Mouse (Mus musculus): Measurements from ENCODE around the gene Tns1. TPM values are rescaled to one million over a fixed set of nuclear protein-coding genes. Genes with fewer than 3 reads are reported as not detected.

Tns1 gene
- polyA plus RNA-seq, 1 experiment from 2014 or later: 44.4 TPM

DNA sequence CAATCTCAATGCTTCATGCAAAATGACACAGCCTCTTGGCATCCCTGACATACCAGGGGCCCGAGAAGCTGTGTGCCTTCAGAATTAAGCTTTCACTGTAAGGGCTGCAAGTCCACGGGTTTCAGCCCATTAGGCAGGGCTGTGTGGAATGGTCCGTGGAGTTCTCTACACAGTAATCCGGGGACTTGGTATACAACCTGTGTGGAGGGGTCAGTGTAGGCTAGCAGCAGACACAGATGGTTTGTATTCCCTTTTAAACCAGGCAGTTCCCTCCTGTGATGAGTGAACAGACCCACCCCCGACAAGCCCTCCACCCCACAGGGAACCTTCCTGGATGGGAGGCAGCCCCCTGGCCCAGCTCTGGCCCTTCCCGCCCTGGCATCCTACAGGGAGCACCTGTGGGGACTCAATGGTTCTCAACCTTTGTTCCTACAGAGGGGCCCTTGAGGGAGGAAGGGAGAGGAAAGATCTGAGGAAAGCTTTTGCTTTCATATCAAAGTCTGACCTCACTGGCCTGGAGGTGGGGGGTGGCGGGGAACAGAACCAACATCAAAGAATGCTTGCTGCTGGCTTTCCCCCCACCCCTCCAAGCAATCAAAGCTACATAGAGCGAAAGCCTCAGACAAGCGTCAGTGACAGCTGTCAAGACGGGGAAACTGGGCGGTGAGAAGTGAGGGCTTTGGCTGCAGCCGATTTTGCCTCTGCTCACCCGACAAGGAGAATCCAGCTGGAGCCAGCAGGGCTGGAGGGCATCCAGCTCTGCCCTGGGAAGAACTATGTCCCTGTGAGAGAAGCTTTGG is 155.3 kb downstream of the Tns1 start:
- Histone ChIP-seq H3K9ac (peak overlapping the region; percentile 13; the same call in 1 of the 2 replicates), H3K4me1 (peaks cover 62% of the 10 kb centered on the region)

GRCm38 (mm10) chr1:73966411-73967238 is 157.6 kb downstream of the Tns1 start:
- H3K4me2 ChIP-seq (replicated peaks): no peak overlapping the region
- H3K4me1 ChIP-seq: peaks cover 77% of the 10 kb centered on the region
- no peaks in the 10 kb centered on the region for H3K9me3 ChIP-seq
- H3K9ac ChIP-seq: no peak overlapping the region
- H3K27ac ChIP-seq: no peak overlapping the region
- WGBS: 60% methylated on average over 12 of the region's 12 CpGs
- H3K36me3 ChIP-seq: peaks cover 20% of the 10 kb centered on the region
- H3K27me3 ChIP-seq: no peaks in the 10 kb centered on the region
- no peak for ATAC-seq (ENCODE audit: low FRiP score, low read depth)
- no peak overlapping the region for H3K4me3 ChIP-seq

More for the DNA sequence above, 155.3 kb downstream of the Tns1 start:
- Histone ChIP-seq H3K27ac (peak overlapping the region; percentile 28; the same call in 1 of the 2 replicates), H3K9me3 (no peaks in the 10 kb centered on the region), H3K4me2 (replicated peaks) (no peak overlapping the region; the same call in 1 of the 2 replicates), H3K4me3 (no peak overlapping the region), H3K27me3 (no peaks in the 10 kb centered on the region), H3K36me3 (peaks cover 34% of the 10 kb centered on the region)
- WGBS: 13% methylated on average over 13 of the region's 13 CpGs
- ATAC-seq (ENCODE audit: low FRiP score, low read depth): no peak

DNA sequence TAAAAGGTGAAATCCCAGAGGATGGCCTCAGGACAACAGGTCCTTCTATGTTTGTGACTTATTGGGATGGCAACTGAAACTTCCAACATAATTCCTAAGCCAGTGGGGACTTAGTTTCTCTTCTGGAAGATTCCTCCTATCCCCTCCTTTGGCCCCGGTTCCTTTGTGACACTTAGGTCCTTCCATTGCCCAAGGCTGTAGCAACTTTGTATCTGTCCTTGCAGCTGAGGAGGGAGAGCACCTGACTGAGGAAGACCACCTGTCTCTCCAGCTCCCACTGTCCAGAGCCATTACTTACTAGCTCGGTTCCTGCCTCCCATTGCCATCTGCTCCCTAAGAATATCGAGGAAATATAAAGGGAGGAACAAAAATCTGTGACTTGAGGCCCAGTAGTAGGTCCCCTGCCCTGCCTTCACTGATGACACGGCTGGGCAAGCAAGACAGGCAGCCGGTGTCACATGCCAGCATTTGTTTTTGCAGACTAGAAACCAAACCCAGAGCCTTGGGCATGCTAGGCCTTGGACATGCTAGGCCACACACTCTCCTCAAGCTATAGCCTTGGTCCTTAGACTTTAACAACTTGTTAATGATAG is 160.0 kb downstream of the Tns1 start:
- no peak for ATAC-seq (ENCODE audit: low FRiP score, low read depth)
- no peak overlapping the region for H3K4me3 ChIP-seq
- H3K4me2 ChIP-seq (replicated peaks): peak overlapping the region; percentile 57
- H3K27me3 ChIP-seq: no peaks in the 10 kb centered on the region
- 81% methylated on average over 5 of the region's 5 CpGs for WGBS
- 0 out of 2 replicates have a peak overlapping the region, but pooled peaks have one; percentile 5 for H3K9ac ChIP-seq
- no peaks in the 10 kb centered on the region for H3K9me3 ChIP-seq
- peak overlapping the region; percentile 97 for H3K27ac ChIP-seq
- H3K36me3 ChIP-seq: peaks cover 20% of the 10 kb centered on the region
- peaks cover 63% of the 10 kb centered on the region for H3K4me1 ChIP-seq

DNA sequence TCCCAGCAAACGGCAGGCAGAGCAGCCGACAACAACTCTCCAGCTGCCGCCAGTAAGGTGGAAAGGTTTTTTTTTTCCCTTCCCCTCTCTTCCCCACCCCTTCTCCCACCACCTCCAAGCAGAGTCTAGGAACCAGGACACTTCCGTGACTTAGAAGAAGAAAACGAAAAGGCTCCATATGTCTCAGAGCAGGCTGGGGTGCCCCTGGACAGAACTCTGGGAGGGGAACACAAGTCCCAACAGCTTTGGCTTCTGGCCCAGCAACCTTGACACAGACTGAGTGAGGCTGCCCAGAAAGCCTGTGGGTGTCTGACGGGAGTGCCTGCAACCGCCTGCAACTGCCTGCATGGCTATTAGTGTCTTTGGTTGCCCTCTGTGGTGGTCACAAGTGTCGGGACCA is 160.6 kb downstream of the Tns1 start:
- H3K4me1 ChIP-seq: peaks cover 60% of the 10 kb centered on the region
- peak overlapping the region; percentile 57 for H3K4me2 ChIP-seq (replicated peaks)
- H3K27me3 ChIP-seq: no peaks in the 10 kb centered on the region
- no peaks in the 10 kb centered on the region for H3K9me3 ChIP-seq
- H3K36me3 ChIP-seq: peaks cover 18% of the 10 kb centered on the region
- no peak overlapping the region for H3K4me3 ChIP-seq
- H3K9ac ChIP-seq: 0 out of 2 replicates have a peak overlapping the region, but pooled peaks have one; percentile 5
- H3K27ac ChIP-seq: peak overlapping the region; percentile 97
- no peak for ATAC-seq (ENCODE audit: low FRiP score, low read depth)
- WGBS: 14% methylated on average over 8 of the region's 8 CpGs

- Histone ChIP-seq H3K4me1 (peaks cover 61% of the 10 kb centered on the region), H3K4me3 (peak overlapping the region; percentile 25), H3K9ac (peak overlapping the region; percentile 51; the same call in 1 of the 2 replicates), H3K4me2 (replicated peaks) (peak overlapping the region; percentile 57), H3K9me3 (no peaks in the 10 kb centered on the region), H3K27me3 (no peaks in the 10 kb centered on the region), H3K36me3 (peaks cover 13% of the 10 kb centered on the region; the same call in 1 of the 2 replicates), H3K27ac (peak overlapping the region; percentile 97)
- peak; percentile 88 for ATAC-seq (ENCODE audit: low FRiP score, low read depth)
- WGBS: 12% methylated on average over 11 of the region's 12 CpGs
These were observed 161.4 kb downstream of the Tns1 start for GRCm38 (mm10) chr1:73962668-73963371.

DNA sequence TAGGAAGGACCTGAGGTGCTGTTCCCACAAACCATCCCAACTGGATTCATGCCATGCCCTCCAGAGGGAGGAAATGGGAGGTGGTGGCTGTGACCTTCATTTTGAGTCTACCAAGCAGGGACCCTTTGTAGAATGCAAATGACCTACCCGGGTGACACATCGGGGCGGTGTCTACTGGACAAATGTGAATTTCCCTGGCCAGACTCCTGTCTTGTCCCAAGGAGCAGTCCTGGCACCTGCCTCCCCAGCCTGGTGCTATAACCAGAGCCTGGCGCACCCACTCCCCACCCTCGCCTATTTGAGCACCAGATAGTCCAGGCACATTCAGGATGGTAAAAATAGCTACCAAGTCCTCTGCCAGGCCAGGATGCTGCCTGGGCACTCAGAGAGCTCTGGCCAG is 162.2 kb downstream of the Tns1 start:
- Histone ChIP-seq H3K9ac (no peak overlapping the region), H3K4me2 (replicated peaks) (peak overlapping the region; percentile 57), H3K4me1 (peaks cover 62% of the 10 kb centered on the region), H3K9me3 (no peaks in the 10 kb centered on the region), H3K36me3 (peaks cover 15% of the 10 kb centered on the region; the same call in 1 of the 2 replicates), H3K4me3 (0 out of 2 replicates have a peak overlapping the region, but pooled peaks have one; percentile 25), H3K27me3 (no peaks in the 10 kb centered on the region), H3K27ac (peak overlapping the region; percentile 97; the same call in 1 of the 2 replicates)
- WGBS: 89% methylated on average over 5 of the region's 5 CpGs
- ATAC-seq (ENCODE audit: low FRiP score, low read depth): no peak

DNA sequence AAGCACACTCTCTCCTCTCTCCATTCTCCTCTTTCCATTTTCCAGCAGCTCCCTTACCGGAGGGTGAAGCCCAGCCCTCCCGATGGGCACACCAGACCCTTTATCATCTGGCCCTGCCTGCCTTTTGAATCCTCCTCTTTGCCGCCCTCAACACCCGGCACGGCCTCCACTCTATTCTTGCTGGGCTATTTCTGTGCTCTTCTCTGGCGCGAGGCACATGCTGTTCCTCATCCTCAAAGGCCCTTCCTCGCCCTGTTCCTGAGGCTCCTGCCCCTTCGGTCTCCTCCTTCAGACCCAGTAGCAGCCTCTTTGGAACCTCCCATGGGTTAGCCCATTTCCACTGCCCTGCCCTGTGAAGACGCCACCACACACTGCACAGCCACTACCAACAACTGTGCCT is 164.5 kb downstream of the Tns1 start:
- Histone ChIP-seq H3K4me3 (no peak overlapping the region), H3K4me2 (replicated peaks) (no peak overlapping the region), H3K27ac (no peak overlapping the region), H3K4me1 (peaks cover 73% of the 10 kb centered on the region), H3K9ac (no peak overlapping the region), H3K27me3 (no peaks in the 10 kb centered on the region), H3K36me3 (peaks cover 10% of the 10 kb centered on the region; the same call in 1 of the 2 replicates), H3K9me3 (no peaks in the 10 kb centered on the region)
- WGBS: 91% methylated on average over 10 of the region's 10 CpGs
- no peak for ATAC-seq (ENCODE audit: low FRiP score, low read depth)

DNA sequence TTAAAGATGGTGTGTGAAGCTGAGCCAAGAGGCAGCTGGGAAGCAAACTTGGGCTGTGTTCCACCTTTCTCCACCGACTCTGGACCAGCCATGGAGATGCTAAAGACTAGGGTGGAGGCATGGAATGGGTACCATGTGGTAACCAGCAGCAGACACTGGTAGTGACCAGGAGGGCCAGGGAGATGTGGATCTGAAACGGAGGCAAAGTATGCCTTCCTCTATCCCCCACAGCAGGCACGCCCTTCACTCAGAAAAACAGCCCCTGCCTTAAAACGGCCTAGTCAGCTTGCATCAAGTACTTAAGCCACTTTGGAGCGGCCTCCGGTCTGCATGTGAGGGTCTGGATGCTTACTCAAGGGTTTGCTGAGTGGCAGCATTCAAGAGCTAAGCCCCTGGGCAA is 164.9 kb downstream of the Tns1 start:
- WGBS: 78% methylated on average over 6 of the region's 6 CpGs
- ATAC-seq (ENCODE audit: low FRiP score, low read depth): no peak
- peaks cover 73% of the 10 kb centered on the region for H3K4me1 ChIP-seq

DNA sequence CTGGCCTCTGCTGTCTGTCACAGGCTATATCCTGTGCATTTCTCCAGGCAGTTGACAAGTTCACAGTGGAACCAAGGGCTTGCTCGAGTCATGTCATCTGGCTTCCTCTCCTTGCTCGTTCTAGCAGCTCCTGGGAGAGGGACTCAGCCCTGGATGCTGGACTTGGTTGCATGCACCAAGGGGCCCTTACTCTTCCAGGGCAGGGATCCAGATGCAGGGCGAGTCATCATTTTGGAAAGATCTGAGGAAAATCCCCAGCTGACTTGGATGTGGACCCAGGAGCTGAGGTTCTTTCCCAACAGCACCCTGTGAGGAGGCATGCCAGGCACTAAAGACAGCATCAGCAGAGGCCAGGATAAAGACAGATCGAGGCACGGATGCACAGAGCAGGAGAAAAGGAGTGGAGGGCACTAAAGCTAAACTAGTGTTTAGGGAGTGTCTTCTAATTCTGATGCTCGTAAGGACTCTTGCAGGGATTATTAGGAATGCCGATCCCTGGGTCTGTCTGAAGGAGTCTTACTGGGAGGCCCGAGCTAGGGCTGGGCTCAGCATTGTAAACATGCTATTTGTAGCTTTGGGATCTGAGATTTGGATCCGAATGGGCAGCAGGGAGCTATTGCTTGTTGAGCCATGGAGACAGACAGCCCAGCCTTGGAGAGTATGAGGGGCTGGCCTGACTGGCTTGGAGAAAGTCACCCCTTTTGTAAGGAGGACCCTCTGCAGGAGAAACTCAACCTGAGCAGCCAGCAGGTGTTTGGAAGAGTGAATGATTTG is 165.9 kb downstream of the Tns1 start:
- no peak for ATAC-seq (ENCODE audit: low FRiP score, low read depth)
- no peaks in the 10 kb centered on the region for H3K27me3 ChIP-seq
- no peaks in the 10 kb centered on the region for H3K9me3 ChIP-seq
- peaks cover 68% of the 10 kb centered on the region for H3K4me1 ChIP-seq
- 38% methylated on average over 9 of the region's 9 CpGs for WGBS
- H3K4me2 ChIP-seq (replicated peaks): no peak overlapping the region
- no peak overlapping the region for H3K4me3 ChIP-seq
- H3K36me3 ChIP-seq: peaks cover 17% of the 10 kb centered on the region
- peak overlapping the region; percentile 22; the same call in 1 of the 2 replicates for H3K27ac ChIP-seq
- no peak overlapping the region for H3K9ac ChIP-seq

More for the DNA sequence above, 164.9 kb downstream of the Tns1 start:
- Histone ChIP-seq H3K9me3 (no peaks in the 10 kb centered on the region), H3K36me3 (peaks cover 10% of the 10 kb centered on the region; the same call in 1 of the 2 replicates), H3K9ac (no peak overlapping the region), H3K4me3 (no peak overlapping the region), H3K4me2 (replicated peaks) (no peak overlapping the region), H3K27ac (no peak overlapping the region), H3K27me3 (no peaks in the 10 kb centered on the region)

DNA sequence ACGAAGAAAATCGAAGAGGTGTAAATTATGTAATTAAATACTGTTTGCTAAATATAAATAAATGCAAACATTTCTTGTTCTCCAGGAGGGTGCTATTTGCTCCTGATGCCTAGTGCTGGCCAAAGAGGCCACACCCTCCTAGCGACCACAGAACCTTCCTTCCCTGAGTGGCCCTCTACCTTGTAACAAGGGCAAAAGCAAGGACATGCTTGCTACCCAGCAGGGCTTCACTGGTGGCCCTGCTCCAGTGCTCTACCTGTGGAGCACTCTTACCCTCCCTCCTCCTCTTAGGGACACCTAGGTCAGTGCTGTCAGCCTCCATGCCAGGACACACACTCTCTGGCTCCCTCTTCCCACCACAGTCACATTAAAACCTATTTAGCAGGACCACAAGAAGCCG is 166.8 kb downstream of the Tns1 start:
- no peak overlapping the region for H3K4me2 ChIP-seq (replicated peaks)
- H3K9me3 ChIP-seq: no peaks in the 10 kb centered on the region
- WGBS: 81% methylated on average over 4 of the region's 4 CpGs
- ATAC-seq (ENCODE audit: low FRiP score, low read depth): no peak
- H3K4me3 ChIP-seq: no peak overlapping the region
- H3K4me1 ChIP-seq: peaks cover 59% of the 10 kb centered on the region
- no peak overlapping the region for H3K9ac ChIP-seq
- no peaks in the 10 kb centered on the region for H3K27me3 ChIP-seq
- no peak overlapping the region for H3K27ac ChIP-seq
- H3K36me3 ChIP-seq: peaks cover 26% of the 10 kb centered on the region

GRCm38 (mm10) chr1:73956320-73956719 is 167.9 kb downstream of the Tns1 start:
- Histone ChIP-seq H3K9ac (no peak overlapping the region), H3K4me3 (no peak overlapping the region), H3K4me2 (replicated peaks) (no peak overlapping the region), H3K4me1 (peaks cover 50% of the 10 kb centered on the region), H3K27me3 (no peaks in the 10 kb centered on the region), H3K27ac (no peak overlapping the region), H3K9me3 (no peaks in the 10 kb centered on the region), H3K36me3 (peaks cover 37% of the 10 kb centered on the region)
- no peak for ATAC-seq (ENCODE audit: low FRiP score, low read depth)
- WGBS: 90% methylated on average over 1 of the region's 1 CpGs

Data from limb, embryonic 13.5 days (tissue).